Mouse (Mus musculus): Measurements from ENCODE around the gene Sptbn4. TPM values are rescaled to one million over a fixed set of nuclear protein-coding genes. Genes with fewer than 3 reads are reported as not detected.

Sptbn4 gene
- total RNA-seq, 2 experiments from 2014 or later = 0.17 TPM; not detected in 1

GRCm38 (mm10) chr7:27361283-27361946 lies 86.1 kb downstream of the Sptbn4 start:
- peak; percentile 95 for ATAC-seq (replicated peaks; ENCODE audit: low FRiP score, poor library complexity, severe bottlenecking)

GRCm38 (mm10) chr7:27360749-27361148 lies 86.7 kb downstream of the Sptbn4 start:
- no peak for ATAC-seq (replicated peaks; ENCODE audit: low FRiP score, poor library complexity, severe bottlenecking)

GRCm38 (mm10) chr7:27359706-27360358 lies 87.7 kb downstream of the Sptbn4 start:
- no peak for ATAC-seq (replicated peaks; ENCODE audit: low FRiP score, poor library complexity, severe bottlenecking)

GRCm38 (mm10) chr7:27359162-27359561 lies 88.3 kb downstream of the Sptbn4 start:
- no peak for ATAC-seq (replicated peaks; ENCODE audit: low FRiP score, poor library complexity, severe bottlenecking)

GRCm38 (mm10) chr7:27357595-27357978 lies 89.9 kb downstream of the Sptbn4 start:
- no peak for ATAC-seq (replicated peaks; ENCODE audit: low FRiP score, poor library complexity, severe bottlenecking)

DNA sequence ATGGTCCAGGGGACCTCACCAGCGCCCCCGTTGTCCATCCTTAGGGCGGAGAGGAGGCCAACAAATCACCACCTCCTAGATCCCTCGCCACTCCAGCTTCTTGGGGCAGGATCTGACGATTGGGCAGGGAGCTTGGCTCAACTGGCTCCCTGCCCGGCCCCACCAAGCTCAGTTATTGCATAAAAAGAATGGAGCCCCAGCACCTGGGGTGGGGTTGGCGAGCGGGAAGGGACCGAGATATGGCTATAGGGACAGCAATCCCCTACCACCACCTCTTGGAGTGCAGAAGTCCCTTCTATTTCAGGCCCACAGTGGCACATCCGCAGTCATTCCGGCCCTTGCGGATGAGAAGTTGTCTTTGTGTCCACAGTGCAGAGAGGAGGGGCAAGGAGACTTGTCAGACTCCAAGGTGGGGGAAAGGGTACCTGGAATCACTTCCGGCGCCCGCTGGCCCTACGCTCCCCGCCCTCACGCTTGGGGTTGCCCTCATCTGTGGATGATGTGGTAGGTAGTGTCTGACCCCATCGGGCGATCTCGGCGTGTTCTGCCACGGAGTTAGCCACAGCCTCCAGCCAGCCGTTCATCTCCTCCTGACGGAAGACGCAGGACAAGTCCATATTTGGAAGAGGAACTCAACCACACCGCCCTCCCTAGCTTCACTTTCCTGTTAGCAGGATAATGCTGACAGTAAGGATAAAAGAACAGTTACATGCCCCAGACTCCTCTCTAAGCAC lies 90.5 kb downstream of the Sptbn4 start, which contains the start of gene Gm20479:
Gm20479 (minus strand) TSS at position 559 of the 734 bp plus-strand sequence.
- ATAC-seq (replicated peaks; ENCODE audit: low FRiP score, poor library complexity, severe bottlenecking) = no peak

- peak; percentile 54 for ATAC-seq (replicated peaks; ENCODE audit: low FRiP score, poor library complexity, severe bottlenecking)
Observed at GRCm38 (mm10) chr7:27356248-27356647, 91.2 kb downstream of the Sptbn4 start.

GRCm38 (mm10) chr7:27355745-27356240 lies 91.7 kb downstream of the Sptbn4 start, which contains the start of gene Shkbp1:
TSS of gene Shkbp1 (minus strand) at chr7:27356019.
- peak; percentile 96 for ATAC-seq (replicated peaks; ENCODE audit: low FRiP score, poor library complexity, severe bottlenecking)

GRCm38 (mm10) chr7:27355261-27355660 lies 92.2 kb downstream of the Sptbn4 start:
- no peak for ATAC-seq (replicated peaks; ENCODE audit: low FRiP score, poor library complexity, severe bottlenecking)

GRCm38 (mm10) chr7:27354783-27355182 lies 92.7 kb downstream of the Sptbn4 start:
- no peak for ATAC-seq (replicated peaks; ENCODE audit: low FRiP score, poor library complexity, severe bottlenecking)

DNA sequence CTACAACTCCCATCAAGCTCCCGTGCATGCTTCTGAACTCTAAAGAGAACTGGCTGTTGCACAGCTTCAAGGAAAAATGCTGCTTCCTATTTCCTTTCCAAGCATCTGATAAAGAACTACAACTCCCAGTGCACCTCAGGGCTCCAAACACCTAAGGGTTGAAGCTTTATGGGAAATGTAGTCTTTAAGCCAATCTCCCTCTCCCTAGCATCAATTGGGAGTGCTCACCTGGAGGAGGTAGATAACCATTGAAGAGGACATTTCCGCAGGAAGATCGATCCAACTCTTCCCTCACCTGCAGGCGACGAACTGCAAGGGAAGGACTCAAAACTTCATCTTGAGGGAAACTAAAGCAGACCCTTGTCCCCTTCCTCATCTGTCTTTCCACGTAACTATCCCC lies 93.3 kb downstream of the Sptbn4 start:
- ATAC-seq (replicated peaks; ENCODE audit: low FRiP score, poor library complexity, severe bottlenecking) = no peak

GRCm38 (mm10) chr7:27345444-27345843 lies 102.0 kb downstream of the Sptbn4 start:
- ATAC-seq (replicated peaks; ENCODE audit: low FRiP score, poor library complexity, severe bottlenecking) = no peak

DNA sequence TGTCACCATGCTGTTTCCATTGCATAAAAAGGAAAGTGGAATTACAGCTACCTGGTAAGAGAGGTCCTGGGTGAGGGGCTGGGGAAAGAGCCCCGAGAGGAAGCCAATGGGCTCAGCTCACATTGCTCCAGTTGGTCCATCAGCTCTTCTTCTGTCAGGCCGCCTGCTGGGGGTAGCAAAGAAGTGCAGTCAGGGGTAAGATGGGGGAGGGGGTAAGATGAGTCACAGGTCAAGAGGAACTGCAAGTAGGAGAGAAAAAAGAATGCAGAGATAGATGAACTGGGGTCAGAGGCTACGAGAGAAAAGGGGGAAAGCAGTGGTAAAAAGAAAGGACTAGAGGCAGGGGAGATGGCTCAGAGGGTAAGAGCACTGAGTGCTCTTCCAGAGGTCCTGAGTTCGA lies 104.9 kb downstream of the Sptbn4 start:
- no peak for ATAC-seq (replicated peaks; ENCODE audit: low FRiP score, poor library complexity, severe bottlenecking)

GRCm38 (mm10) chr7:27339519-27339918 lies 108.0 kb downstream of the Sptbn4 start:
- ATAC-seq (replicated peaks; ENCODE audit: low FRiP score, poor library complexity, severe bottlenecking) = no peak

- no peak for ATAC-seq (replicated peaks; ENCODE audit: low FRiP score, poor library complexity, severe bottlenecking)
Observed at GRCm38 (mm10) chr7:27339114-27339513, 108.4 kb downstream of the Sptbn4 start.

- ATAC-seq (replicated peaks; ENCODE audit: low FRiP score, poor library complexity, severe bottlenecking) = no peak
Observed at GRCm38 (mm10) chr7:27337175-27337853, 110.2 kb downstream of the Sptbn4 start, which contains the start of gene Ltbp4. TSS of gene Ltbp4 (minus strand) at chr7:27337692.

- peak; percentile 75 for ATAC-seq (replicated peaks; ENCODE audit: low FRiP score, poor library complexity, severe bottlenecking)
Observed at GRCm38 (mm10) chr7:27335928-27336823, 111.3 kb downstream of the Sptbn4 start.

- ATAC-seq (replicated peaks; ENCODE audit: low FRiP score, poor library complexity, severe bottlenecking) = no peak
Observed at GRCm38 (mm10) chr7:27335011-27335720, 112.3 kb downstream of the Sptbn4 start.

Data from erythroblast, adult 5-6 weeks (primary cell).